7 mouse cellular contexts compared by ENCODE assay signal in the genomic region with DNA sequence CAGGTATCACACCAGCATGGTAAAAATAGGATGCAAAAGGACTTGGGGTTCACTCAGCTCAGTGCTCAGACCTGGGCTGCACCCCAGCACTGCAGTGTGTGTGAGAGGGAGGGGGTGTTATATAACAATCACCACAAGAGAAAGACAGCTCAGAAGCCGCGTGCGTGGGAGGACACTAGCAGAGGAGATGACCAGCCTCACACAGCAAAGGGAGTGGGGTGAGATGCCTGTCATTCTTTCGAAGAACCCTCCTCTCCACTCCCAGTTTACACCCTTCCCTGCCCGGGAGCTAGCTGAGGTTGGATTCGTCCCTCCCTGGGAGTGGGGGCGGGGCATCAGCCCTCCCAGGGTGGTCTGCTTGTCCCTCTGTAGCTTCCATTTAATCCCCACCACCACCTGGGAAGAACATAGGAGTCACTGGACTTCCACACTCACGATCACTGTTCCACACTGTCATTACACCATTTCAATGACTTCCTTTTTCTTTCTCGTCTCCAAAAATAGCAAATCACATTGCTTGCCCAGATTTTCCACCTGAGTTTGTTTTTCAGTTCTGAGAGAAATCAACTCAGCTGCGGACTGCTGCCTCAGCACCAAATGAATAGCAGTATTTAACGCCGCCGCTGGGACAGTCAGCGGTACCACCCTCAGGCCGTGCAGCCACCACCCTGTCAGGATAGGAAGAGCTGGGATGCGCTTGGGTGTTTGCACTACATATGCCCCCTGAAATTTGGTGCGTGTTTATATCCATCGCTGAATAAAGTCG. TPM values are rescaled to one million over a fixed set of nuclear protein-coding genes. Genes with fewer than 3 reads are reported as not detected.
DNase-seq lines count a peak whose midpoint lies in the region; ATAC-seq lines count a peak whose summit lies in the region.

No protein-coding gene starts in this region.

- peak; percentile 67 for ATAC-seq in intestine, embryonic 15.5 days

- 4% methylated on average over 19 of the region's 19 CpGs for WGBS in intestine, embryonic 15.5 days
- 16% methylated on average over 19 of the region's 19 CpGs for WGBS in macrophage (ENCODE audit: missing documents)

- H3K36me3 ChIP-seq in intestine, embryonic 15.5 days: no peaks in the 10 kb centered on the region
- H3K36me3 ChIP-seq in macrophage (ENCODE audit: inconsistent target): no peaks in the 10 kb centered on the region

- no peak overlapping the region for H3K27ac ChIP-seq in intestine, embryonic 15.5 days
- peak overlapping the region; percentile 24 for H3K27ac ChIP-seq in macrophage

- H3K4me2 ChIP-seq in intestine, embryonic 15.5 days (replicated peaks): peak overlapping the region; percentile 68

- peak overlapping the region; percentile 29 for H3K4me3 ChIP-seq in intestine, embryonic 15.5 days (replicated peaks)
- H3K4me3 ChIP-seq in macrophage (ENCODE audit: inconsistent target): no peak overlapping the region

- peaks cover 4% of the 10 kb centered on the region; the same call in 1 of the 2 replicates for H3K27me3 ChIP-seq in intestine, embryonic 15.5 days (replicated peaks)

- peak; percentile 36 to 47 for DNase-seq in adrenal gland, adult 18-20 months (ENCODE audit: low spot score in 2 of 2)
- DNase-seq in cerebellum, postnatal 36 days: peak; percentile 85
- DNase-seq in gastrocnemius, postnatal 25 days: peak; percentile 53
- peak; percentile 33 to 84 for DNase-seq in left cerebral cortex, postnatal 10 days (ENCODE audit: extremely low spot score in 1 of 2, low spot score in 2 of 2)
- DNase-seq in right cerebral cortex, postnatal 25 days: peak; percentile 81

- no peak overlapping the region for H3K9ac ChIP-seq in intestine, embryonic 15.5 days

- no peaks in the 10 kb centered on the region for H3K9me3 ChIP-seq in intestine, embryonic 15.5 days

- H3K4me1 ChIP-seq in intestine, embryonic 15.5 days (replicated peaks): 0 out of 2 replicates have a peak, but pooled peaks cover 5% of the 10 kb centered on the region

- intact Hi-C loops in left cerebral cortex, postnatal 10 days (cut with DNase I): no loop called here

- no peaks in the 10 kb centered on the region for H3K79me2 ChIP-seq in macrophage (ENCODE audit: inconsistent target)

RNA-seq across cellular contexts. Expression of gene Aak1, which starts 26.8 kb away (rescaled TPM):
- 100 to 1,000 TPM; 104 to 109 TPM for total RNA-seq in adrenal gland, adult 18-20 months (2021)
- 10 to 100 TPM; 33.1 to 33.3 TPM for total RNA-seq in gastrocnemius, postnatal 25 days (2021)
- 13.7 and 14.8 TPM in 2 replicates for polyA plus RNA-seq in intestine, embryonic 15.5 days (2015; fragmentation: Nextera tagmentation; extraction: Ambion mirVana)
- 100 to 1,000 TPM; 263 to 271 TPM for total RNA-seq in left cerebral cortex, postnatal 10 days (2021)
- 100 to 1,000 TPM in 17 of 26 experiments, 10 to 100 TPM in 9; 72.7 to 148 (median 113) TPM for total RNA-seq in macrophage (2018; cell fraction: chromatin; rRNA removed)
- total RNA-seq in macrophage (2018; cell fraction: cytosol; rRNA removed): 10 to 100 TPM; 31.2 to 67.2 (median 45.8) TPM
- 100 to 1,000 TPM in 3 of 26 experiments, 10 to 100 TPM in 23; 37.8 to 137 (median 72.5) TPM for total RNA-seq in macrophage (2018; cell fraction: nucleus; rRNA removed)
- 14.9 to 27.6 TPM (median 23.2 TPM) in 3 replicates for polyA plus RNA-seq in macrophage (2018)

RNA-seq across cellular contexts. Expression of gene Anxa4, which starts 29.1 kb away (rescaled TPM):
- 10 to 100 TPM; 76.0 to 82.7 TPM for total RNA-seq in adrenal gland, adult 18-20 months (2021)
- 10 to 100 TPM; 13.4 to 19.7 TPM for total RNA-seq in gastrocnemius, postnatal 25 days (2021)
- 345 and 376 TPM in 2 replicates for polyA plus RNA-seq in intestine, embryonic 15.5 days (2015; fragmentation: Nextera tagmentation; extraction: Ambion mirVana)
- 1 to 10 TPM; 3.1 to 3.8 TPM for total RNA-seq in left cerebral cortex, postnatal 10 days (2021)
- total RNA-seq in macrophage (2018; cell fraction: chromatin; rRNA removed): 100 to 1,000 TPM; 156 to 576 (median 276) TPM
- 100 to 1,000 TPM; 366 to 589 (median 493) TPM for total RNA-seq in macrophage (2018; cell fraction: cytosol; rRNA removed)
- total RNA-seq in macrophage (2018; cell fraction: nucleus; rRNA removed): 100 to 1,000 TPM; 214 to 424 (median 305) TPM
- polyA plus RNA-seq in macrophage (2018): 355 to 520 TPM (median 453 TPM) in 3 replicates
